Mouse (Mus musculus): Measurements from ENCODE around the gene AI464131.

DNA sequence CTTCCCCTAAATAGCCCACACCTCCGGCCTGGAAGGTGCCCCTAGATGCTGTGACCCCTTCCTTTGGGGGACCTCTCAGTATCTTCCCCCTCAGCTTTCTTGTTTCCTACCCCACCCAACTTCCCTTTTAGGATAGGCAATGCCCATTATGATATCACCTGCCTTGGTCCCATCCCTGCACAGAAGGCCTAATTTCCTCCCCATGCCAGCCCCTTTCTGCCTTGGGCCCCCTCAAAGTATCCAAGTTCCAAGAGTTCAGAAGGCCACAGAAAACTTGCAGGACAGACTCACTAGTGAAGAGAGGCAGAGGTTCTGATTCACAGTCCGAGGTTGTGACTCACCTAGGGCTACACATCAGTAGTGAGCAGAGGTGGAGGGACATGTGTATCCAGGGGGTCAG, 14.4 kb upstream of the AI464131 start, which contains the start of gene 1110017D15Rik:
- TF ChIP-seq CTCF (IDR thresholded peaks at IDR 0.05; ENCODE audit: low read depth) = no peak
- no peak for TF ChIP-seq EP300 (optimal IDR thresholded peaks at IDR 0.05)

Data from stomach, postnatal 0 days (tissue).